Mouse (Mus musculus): ENCODE results near the gene Oard1. TPM values are rescaled to one million over a fixed set of nuclear protein-coding genes. Genes with fewer than 3 reads are reported as not detected.

Gene Oard1
- total RNA-seq, 2 experiments from 2014 or later, result 10.0 to 10.4 TPM

GRCm38 (mm10) chr17:48443542-48444145 is 33.8 kb downstream of the Oard1 start:
- intact Hi-C loops (cut with DNase I), result no loop called here
- no peak overlapping the region for H3K27ac ChIP-seq

DNA sequence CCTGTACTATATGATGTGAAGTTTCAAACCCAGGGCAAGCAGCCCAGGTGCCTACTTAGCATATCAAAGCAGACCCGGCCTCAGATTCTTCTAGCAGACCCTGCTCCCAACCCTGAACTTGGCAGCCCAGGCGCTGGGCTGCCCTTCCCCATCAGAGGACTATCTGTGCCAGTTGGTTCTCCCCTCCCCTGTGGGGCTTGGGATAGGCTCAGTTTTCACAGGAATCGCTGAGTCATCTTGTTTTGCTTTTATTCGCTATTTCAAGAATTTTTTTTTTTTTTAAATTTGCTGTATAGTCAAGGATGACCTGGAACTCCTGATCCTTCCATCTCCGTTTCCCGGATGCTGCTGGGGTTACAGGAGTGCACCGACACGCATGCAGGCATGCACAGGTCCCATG is 37.9 kb downstream of the Oard1 start:
- DNase-seq (ENCODE audit: extremely low spot score in 1 of 2, low spot score in 2 of 2), result no peak
- Histone ChIP-seq H3K27ac (no peak overlapping the region), H3K4me3 (no peak overlapping the region)
- no peak for TF ChIP-seq CTCF (IDR thresholded peaks at IDR 0.05)
- intact Hi-C loops (cut with DNase I), result no loop called here

More at GRCm38 (mm10) chr17:48443542-48444145, 33.8 kb downstream of the Oard1 start:
- no peak for TF ChIP-seq CTCF (IDR thresholded peaks at IDR 0.05)
- no peak for DNase-seq (ENCODE audit: extremely low spot score in 1 of 2, low spot score in 2 of 2)
- H3K4me3 ChIP-seq, result no peak overlapping the region

GRCm38 (mm10) chr17:48450666-48451352 is 41.0 kb downstream of the Oard1 start:
- no peak for DNase-seq (ENCODE audit: extremely low spot score in 1 of 2, low spot score in 2 of 2)

DNA sequence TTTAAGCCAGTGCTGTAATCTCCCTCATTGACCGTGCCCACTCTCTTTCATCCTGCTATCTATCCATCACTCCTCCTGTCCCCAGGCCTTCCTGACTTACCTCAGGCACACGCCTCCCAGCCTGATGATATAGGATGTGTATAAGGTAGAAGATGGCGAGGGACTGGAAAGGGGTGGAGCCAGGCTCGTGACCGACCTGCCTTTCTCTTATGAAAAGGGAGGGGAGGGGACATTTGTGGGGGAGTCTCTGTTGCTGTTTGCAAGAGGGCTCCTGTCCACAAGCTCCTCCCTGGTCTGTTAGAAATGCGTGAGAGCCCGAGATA is 41.5 kb downstream of the Oard1 start, which contains the start of gene Tspo2:
TSS of gene Tspo2 (minus strand) at position 170 of the 323 bp plus-strand sequence.
- intact Hi-C loops (cut with DNase I), result no loop called here
- DNase-seq (ENCODE audit: extremely low spot score in 1 of 2, low spot score in 2 of 2), result no peak
- TF ChIP-seq CTCF (IDR thresholded peaks at IDR 0.05), result no peak
- Histone ChIP-seq H3K4me3 (no peak within 1 kb of the TSS), H3K27ac (no peak within 1 kb of the TSS)

More at GRCm38 (mm10) chr17:48450666-48451352, 41.0 kb downstream of the Oard1 start:
- H3K27ac ChIP-seq, result no peak overlapping the region
- intact Hi-C loops (cut with DNase I), result no loop called here
- no peak overlapping the region for H3K4me3 ChIP-seq
- no peak for TF ChIP-seq CTCF (IDR thresholded peaks at IDR 0.05)

GRCm38 (mm10) chr17:48451753-48452444 is 42.1 kb downstream of the Oard1 start:
- no peak for DNase-seq (ENCODE audit: extremely low spot score in 1 of 2, low spot score in 2 of 2)
- Histone ChIP-seq H3K27ac (no peak overlapping the region), H3K4me3 (no peak overlapping the region)
- no peak for TF ChIP-seq CTCF (IDR thresholded peaks at IDR 0.05)
- intact Hi-C loops (cut with DNase I), result no loop called here

DNA sequence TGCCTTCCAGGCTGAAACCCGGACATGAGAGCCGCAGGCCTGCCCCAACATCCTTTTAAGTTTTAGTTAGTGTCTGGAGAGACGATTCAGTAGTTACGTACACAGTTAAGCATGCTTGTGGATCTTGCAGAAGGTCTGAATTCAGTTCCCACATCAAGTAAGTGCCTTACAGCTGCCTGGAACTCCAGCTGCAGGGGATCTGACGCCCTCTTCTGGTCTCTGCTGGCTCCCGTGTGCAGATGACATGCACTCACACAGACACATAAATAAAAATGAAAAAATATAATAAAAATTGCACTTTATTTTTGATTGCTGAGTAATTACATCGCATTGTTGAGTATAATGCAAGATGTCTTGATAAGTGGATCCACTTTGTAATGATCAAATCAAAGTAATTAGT is 43.7 kb downstream of the Oard1 start:
- TF ChIP-seq CTCF (IDR thresholded peaks at IDR 0.05), result no peak; the same call in 1 of the 2 replicates
- H3K4me3 ChIP-seq, result no peak overlapping the region
- intact Hi-C loops (cut with DNase I), result no loop called here

DNA sequence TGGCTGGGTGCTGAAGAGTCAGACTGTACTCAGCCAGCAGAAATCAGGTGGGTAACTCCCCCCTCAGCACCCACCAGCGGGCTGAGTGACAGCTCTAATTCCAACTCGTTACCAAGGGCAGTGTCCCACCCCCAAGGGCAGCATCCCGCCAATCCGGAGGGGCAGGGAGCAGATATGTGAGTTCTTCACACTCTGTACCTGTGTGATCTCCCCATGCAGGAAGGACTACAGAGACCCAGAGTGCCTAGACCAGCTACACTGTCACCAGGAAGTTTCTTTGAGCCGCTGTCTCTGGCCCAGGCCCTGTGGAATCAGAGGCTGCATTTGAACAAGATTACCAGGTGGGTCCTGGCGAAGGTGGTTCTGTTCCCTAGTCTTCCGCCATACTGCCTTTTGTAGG is 44.4 kb downstream of the Oard1 start:
- no peak for DNase-seq (ENCODE audit: extremely low spot score in 1 of 2, low spot score in 2 of 2)
- intact Hi-C loops (cut with DNase I), result no loop called here
- TF ChIP-seq CTCF (IDR thresholded peaks at IDR 0.05), result no peak
- Histone ChIP-seq H3K4me3 (no peak overlapping the region), H3K27ac (no peak overlapping the region)

More for the DNA sequence above, 43.7 kb downstream of the Oard1 start:
- DNase-seq (ENCODE audit: extremely low spot score in 1 of 2, low spot score in 2 of 2), result no peak
- H3K27ac ChIP-seq, result no peak overlapping the region

DNA sequence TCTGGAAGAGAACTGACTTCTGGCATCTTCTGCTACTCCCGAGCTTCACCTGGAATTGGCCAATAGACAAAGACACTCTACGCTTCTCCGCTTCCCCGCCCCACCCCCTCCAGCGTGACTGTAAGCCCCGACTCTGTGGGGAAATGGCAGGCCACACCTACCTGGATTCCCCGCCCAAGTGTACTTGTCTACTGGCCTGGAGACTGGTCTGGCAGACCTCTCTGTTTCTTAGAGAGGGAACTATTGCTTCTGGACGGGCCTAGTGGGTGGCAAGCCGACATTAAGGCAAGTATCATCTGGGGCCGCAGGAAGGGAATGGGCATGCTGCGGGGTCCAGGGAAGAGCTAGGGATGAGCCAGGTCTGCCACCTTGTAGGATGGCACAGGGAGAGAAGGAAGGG is 44.9 kb downstream of the Oard1 start, which contains the start of gene Unc5cl:
TSS of gene Unc5cl (plus strand) at position 214 of the 400 bp plus-strand sequence.
- no peak for TF ChIP-seq CTCF (IDR thresholded peaks at IDR 0.05)
- intact Hi-C loops (cut with DNase I), result no loop called here
- DNase-seq (ENCODE audit: extremely low spot score in 1 of 2, low spot score in 2 of 2), result no peak
- H3K4me3 ChIP-seq, result no peak within 1 kb of the TSS
- H3K27ac ChIP-seq, result no peak within 1 kb of the TSS

DNA sequence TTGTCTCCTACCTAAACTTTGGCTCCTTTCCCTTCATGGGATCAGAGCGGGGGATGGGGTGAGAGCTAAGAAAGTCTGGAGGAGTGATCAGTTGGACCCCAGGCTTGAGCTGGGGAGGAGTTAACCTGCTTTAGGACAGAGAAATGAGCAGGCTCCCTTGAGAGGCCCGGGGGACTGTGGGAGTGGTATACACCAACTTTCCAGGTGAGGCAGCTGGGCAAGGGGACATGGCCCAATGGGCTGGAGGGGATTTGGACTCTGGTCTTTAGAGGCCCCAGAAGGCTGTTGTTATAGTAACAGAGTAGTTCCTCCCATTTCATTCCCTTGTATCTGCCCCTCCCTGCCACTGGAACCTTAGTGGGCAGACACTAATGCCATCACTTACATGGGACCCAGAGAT is 46.1 kb downstream of the Oard1 start:
- no peak overlapping the region for H3K27ac ChIP-seq
- no peak overlapping the region for H3K4me3 ChIP-seq
- DNase-seq (ENCODE audit: extremely low spot score in 1 of 2, low spot score in 2 of 2), result no peak
- no peak for TF ChIP-seq CTCF (IDR thresholded peaks at IDR 0.05)
- intact Hi-C loops (cut with DNase I), result no loop called here

DNA sequence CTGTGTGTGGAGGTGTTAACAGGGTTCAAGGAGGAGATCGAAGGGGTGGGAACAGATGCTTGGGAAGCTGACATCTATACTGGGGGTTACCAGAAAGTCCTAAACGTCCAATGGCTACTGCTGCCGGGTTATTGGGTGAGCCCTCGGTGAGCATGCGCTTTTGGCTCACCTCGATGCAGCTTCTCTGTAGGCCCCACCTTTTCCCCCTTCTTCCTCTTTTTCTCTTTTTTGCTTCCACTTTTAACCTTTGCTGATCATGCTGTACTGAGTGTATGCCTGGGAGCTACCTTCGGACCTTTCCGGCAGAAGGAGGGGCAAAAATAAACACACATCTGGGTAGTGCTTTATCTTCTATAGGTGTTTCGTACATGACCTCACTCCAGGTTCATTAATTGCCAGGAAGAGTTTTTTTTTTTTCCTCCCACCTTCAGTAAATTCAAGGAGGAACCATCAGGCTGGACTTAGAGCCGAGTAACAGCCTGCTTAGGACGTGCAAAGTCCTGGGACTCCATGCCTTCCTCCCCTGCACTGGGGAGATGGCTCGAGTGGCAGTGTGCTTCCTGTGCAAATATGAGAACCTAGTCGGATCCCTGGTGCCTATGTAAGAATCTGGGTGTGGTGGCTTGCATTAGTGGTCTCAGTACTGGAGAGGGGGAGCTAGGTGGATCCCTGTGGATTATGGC is 48.3 kb downstream of the Oard1 start:
- TF ChIP-seq CTCF (IDR thresholded peaks at IDR 0.05), result no peak
- no peak overlapping the region for H3K4me3 ChIP-seq

DNA sequence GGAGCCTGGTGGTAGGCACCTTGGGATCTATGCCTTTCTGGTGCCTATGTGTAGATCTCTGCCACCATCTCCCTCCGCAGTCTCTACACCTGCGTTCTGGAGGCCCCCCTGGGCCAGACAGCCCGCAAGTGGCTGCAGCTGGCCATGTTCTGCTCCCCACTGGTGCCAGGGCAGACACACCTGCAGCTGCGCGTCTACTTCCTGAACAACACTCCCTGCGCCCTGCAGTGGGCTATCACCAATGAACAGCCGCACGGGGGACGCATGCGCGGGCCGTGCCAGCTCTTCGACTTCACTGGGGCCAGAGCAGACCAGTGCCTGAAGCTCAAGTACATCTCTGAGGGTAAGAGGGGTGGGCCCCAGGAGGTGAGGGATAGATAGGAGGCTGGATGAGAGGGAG is 52.3 kb downstream of the Oard1 start:
- no peak for DNase-seq (ENCODE audit: extremely low spot score in 1 of 2, low spot score in 2 of 2)
- TF ChIP-seq CTCF (IDR thresholded peaks at IDR 0.05), result no peak
- no peak overlapping the region for H3K4me3 ChIP-seq
- no peak overlapping the region for H3K27ac ChIP-seq
- intact Hi-C loops (cut with DNase I), result no loop called here

More for the DNA sequence above, 48.3 kb downstream of the Oard1 start:
- no peak for DNase-seq (ENCODE audit: extremely low spot score in 1 of 2, low spot score in 2 of 2)
- H3K27ac ChIP-seq, result no peak overlapping the region
- intact Hi-C loops (cut with DNase I), result no loop called here

DNA sequence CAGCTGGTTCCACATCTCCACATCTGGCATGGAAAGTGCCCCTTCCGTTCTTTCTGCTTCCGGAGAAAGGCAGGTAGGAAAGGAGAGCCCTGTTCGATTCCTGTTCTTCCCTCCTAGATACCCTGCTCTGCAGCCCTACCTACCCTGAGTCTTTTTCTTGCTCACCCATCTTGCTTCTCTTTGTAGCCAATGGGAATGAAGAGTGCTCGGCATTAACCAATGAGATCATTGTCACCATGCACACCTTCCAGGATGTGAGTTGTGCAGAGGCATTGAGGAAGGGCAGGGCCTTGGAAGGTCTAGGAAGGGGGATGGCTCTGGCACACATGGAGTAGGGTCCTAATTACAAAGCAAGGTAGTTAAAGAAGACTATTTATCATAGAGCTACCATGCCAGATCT is 53.6 kb downstream of the Oard1 start:
- Histone ChIP-seq H3K27ac (no peak overlapping the region), H3K4me3 (no peak overlapping the region)
- DNase-seq (ENCODE audit: extremely low spot score in 1 of 2, low spot score in 2 of 2), result no peak
- TF ChIP-seq CTCF (IDR thresholded peaks at IDR 0.05), result no peak
- intact Hi-C loops (cut with DNase I), result no loop called here

Other genes with a start within 250 kb of the Oard1 start
- not detected for gene A530064D06Rik, start 242.7 kb upstream of the Oard1 start, total RNA-seq (2021)
- gene Trem1, start 177.2 kb upstream of the Oard1 start, total RNA-seq (2021), result not detected
- gene Trem3, start 162.2 kb upstream of the Oard1 start, total RNA-seq (2021), result under 1 TPM; 0.36 to 0.72 TPM
- under 1 TPM in 1 of 2 experiments, not detected in 1; 0.34 TPM for gene Treml4, start 145.7 kb upstream of the Oard1 start, total RNA-seq (2021)
- under 1 TPM; 0.18 to 0.49 TPM for gene Treml2, start 110.5 kb upstream of the Oard1 start, total RNA-seq (2021)
- under 1 TPM in 1 of 2 experiments, not detected in 1; 0.48 TPM for gene B430306N03Rik, start 93.9 kb upstream of the Oard1 start, total RNA-seq (2021)
- gene Trem2, start 63.6 kb upstream of the Oard1 start, total RNA-seq (2021), result 10 to 100 TPM in 1 of 2 experiments, 1 to 10 TPM in 1; 8.3 to 11.0 TPM
- gene Treml1, start 50.1 kb upstream of the Oard1 start, total RNA-seq (2021), result under 1 TPM; 0.42 to 0.43 TPM
- gene Nfya, start 108 bp upstream of the Oard1 start, total RNA-seq (2021), result 10 to 100 TPM; 24.3 to 24.9 TPM
- gene Apobec2, start 22.9 kb downstream of the Oard1 start, total RNA-seq (2021), result not detected
- gene Tspo2, start 41.5 kb downstream of the Oard1 start, total RNA-seq (2021), result not detected
- under 1 TPM in 1 of 2 experiments, not detected in 1; 0.30 TPM for gene Unc5cl, start 44.9 kb downstream of the Oard1 start, total RNA-seq (2021)

All from left cerebral cortex, adult 2 months (tissue).